Mouse (Mus musculus) B cell, adult 2 months (primary cell): Measurements from ENCODE around the gene Dtx3.
"Not testable (repeated sequence)": the region's sequence is repeated elsewhere in the genome, so short reads cannot be mapped to it uniquely, and the experiment has no call there.

Experiments
- DNase-seq, 2 experiments: peaks; one replicate each; pipeline ENCODE4 v3.0.0; 2022

Dtx3 gene

GRCm38 (mm10) chr10:127203106-127203505 lies 7.6 kb upstream of the Dtx3 start:
- no peak for DNase-seq

GRCm38 (mm10) chr10:127200279-127200678 lies 4.8 kb upstream of the Dtx3 start:
- DNase-seq = no peak

GRCm38 (mm10) chr10:127199474-127199873 lies 3.9 kb upstream of the Dtx3 start:
- no peak for DNase-seq

- DNase-seq = no peak
These were observed 3.5 kb upstream of the Dtx3 start for GRCm38 (mm10) chr10:127199068-127199467.

- DNase-seq = no peak
These were observed 3.0 kb upstream of the Dtx3 start for GRCm38 (mm10) chr10:127198492-127198891.

GRCm38 (mm10) chr10:127197505-127198110 lies 2.1 kb upstream of the Dtx3 start:
- no peak for DNase-seq

- no peak for DNase-seq
These were observed 1.6 kb upstream of the Dtx3 start for GRCm38 (mm10) chr10:127197104-127197503.

GRCm38 (mm10) chr10:127196392-127196791 lies 864 bp upstream of the Dtx3 start:
- DNase-seq = no peak

GRCm38 (mm10) chr10:127194428-127195327 lies 850 bp downstream of the Dtx3 start:
- DNase-seq = peak in 1 of 2 experiments; percentile 26

- peak in 1 of 2 experiments; percentile 3 for DNase-seq
These were observed 2.5 kb downstream of the Dtx3 start for GRCm38 (mm10) chr10:127193011-127193410.

- DNase-seq = not testable (repeated sequence)
These were observed 3.5 kb downstream of the Dtx3 start for GRCm38 (mm10) chr10:127192057-127192328.

GRCm38 (mm10) chr10:127191191-127192056 lies 4.1 kb downstream of the Dtx3 start:
- DNase-seq = no peak

- DNase-seq = no peak
These were observed 4.9 kb downstream of the Dtx3 start for GRCm38 (mm10) chr10:127190398-127191190.

GRCm38 (mm10) chr10:127189651-127190381 lies 5.7 kb downstream of the Dtx3 start, which contains the start of gene Arhgef25:
Gene Arhgef25 (minus strand): TSS chr10:127190083.
- DNase-seq = peak; percentile 5 to 19

- peak; percentile 53 to 59 for DNase-seq
These were observed 6.3 kb downstream of the Dtx3 start for GRCm38 (mm10) chr10:127189116-127189650.

GRCm38 (mm10) chr10:127188465-127189115 lies 6.9 kb downstream of the Dtx3 start:
- peak; percentile 10 to 38 for DNase-seq

GRCm38 (mm10) chr10:127188079-127188453 lies 7.5 kb downstream of the Dtx3 start:
- DNase-seq = no peak

GRCm38 (mm10) chr10:127187371-127188078 lies 8.0 kb downstream of the Dtx3 start:
- DNase-seq = peak in 1 of 2 experiments; percentile 5

- DNase-seq = peak in 1 of 2 experiments; percentile 22
These were observed 9.1 kb downstream of the Dtx3 start for GRCm38 (mm10) chr10:127186451-127186850.

GRCm38 (mm10) chr10:127185506-127185905 lies 10.0 kb downstream of the Dtx3 start:
- peak in 1 of 2 experiments; percentile 2 for DNase-seq
